Mouse (Mus musculus) midbrain, embryonic 12.5 days (tissue): Measurements from ENCODE around the gene Ppp2r1b. TPM values are rescaled to one million over a fixed set of nuclear protein-coding genes. Genes with fewer than 3 reads are reported as not detected.

Experiments
- ATAC-seq: fragments of 200-750 bp; cut with Nextera tagmentation; 2 replicates; pipeline ENCODE4 v1.8.0; 2017; ENCODE audit warnings: low read depth, moderate TSS enrichment, moderate library complexity; ENCODE audit not compliant: low FRiP score
- H3K27ac ChIP-seq: fragments of 300-500 bp; sonication (generic); replicated peaks from 2 replicates; pipeline ENCODE4 v1.5.1; 2016; ENCODE audit warnings: mild to moderate bottlenecking
- H3K27me3 ChIP-seq: fragments of 300-500 bp; sonication (generic); 2 replicates; pipeline ENCODE4 v1.6.1; 2016; ENCODE audit warnings: mild to moderate bottlenecking
- H3K36me3 ChIP-seq: fragments of 300-500 bp; sonication (generic); 2 replicates; pipeline ENCODE4 v1.6.1; 2016
- H3K4me1 ChIP-seq: fragments of 300-500 bp; sonication (generic); 2 replicates; pipeline ENCODE4 v1.6.1; 2016
- H3K4me2 ChIP-seq: fragments of 300-500 bp; sonication (generic); replicated peaks from 2 replicates; pipeline ENCODE4 v1.6.1; 2016; ENCODE audit warnings: mild to moderate bottlenecking, moderate library complexity
- H3K4me3 ChIP-seq: fragments of 300-500 bp; sonication (generic); 2 replicates; pipeline ENCODE4 v1.5.1; 2016; ENCODE audit warnings: mild to moderate bottlenecking
- H3K9ac ChIP-seq: fragments of 300-500 bp; sonication (generic); replicated peaks from 2 replicates; pipeline ENCODE4 v1.6.1; 2016; ENCODE audit warnings: mild to moderate bottlenecking, moderate library complexity
- H3K9me3 ChIP-seq: fragments of 300-500 bp; sonication (generic); 2 replicates; pipeline ENCODE4 v1.6.1; 2016; ENCODE audit warnings: mild to moderate bottlenecking
- WGBS: fragments of 180-500 bp; shearing (Covaris S2); methylation state at CpG from one replicate; pipeline ENCODE4 v1.1.7; 2016; 5-methylcytosine and 5-hydroxymethylcytosine counted together
- polyA plus RNA-seq: library from polyadenylated mRNA; unstranded; fragments of >200 nt; fragmentation: Nextera tagmentation; extraction: Ambion mirVana; gene quantifications from 2 replicates; pipeline ENCODE4 v1.2.1, GENCODE M21; 2016

Gene Ppp2r1b
- 90.9 and 93.6 TPM in 2 replicates for polyA plus RNA-seq

GRCm38 (mm10) chr9:50845081-50845480 is at the start of gene Ppp2r1b:
TSS of gene Ppp2r1b (plus strand) at chr9:50845301.
- Histone ChIP-seq H3K4me3 (no peak within 1 kb of the TSS), H3K27me3 (no peaks in the 10 kb centered on the region; the same call in 1 of the 2 replicates), H3K9me3 (no peaks in the 10 kb centered on the region), H3K4me2 (no peak within 1 kb of the TSS), H3K9ac (no peak within 1 kb of the TSS), H3K4me1 (no peaks in the 10 kb centered on the region), H3K27ac (no peak within 1 kb of the TSS), H3K36me3 (peaks cover 10% of the 10 kb centered on the region)
- ATAC-seq: no peak
- WGBS: 96% methylated on average over 3 of the region's 3 CpGs

GRCm38 (mm10) chr9:50796776-50797175 is 48.3 kb upstream of the Ppp2r1b start:
- H3K9ac ChIP-seq: no peak overlapping the region
- H3K4me2 ChIP-seq: no peak overlapping the region
- WGBS: 95% methylated on average over 8 of the region's 8 CpGs
- H3K4me3 ChIP-seq: no peak overlapping the region
- no peaks in the 10 kb centered on the region for H3K9me3 ChIP-seq
- no peaks in the 10 kb centered on the region for H3K4me1 ChIP-seq
- peaks cover 38% of the 10 kb centered on the region for H3K36me3 ChIP-seq
- H3K27ac ChIP-seq: no peak overlapping the region
- no peak for ATAC-seq
- H3K27me3 ChIP-seq: no peaks in the 10 kb centered on the region

GRCm38 (mm10) chr9:50797641-50798040 is 47.5 kb upstream of the Ppp2r1b start:
- 94% methylated on average over 7 of the region's 7 CpGs for WGBS
- no peak overlapping the region for H3K4me2 ChIP-seq
- no peaks in the 10 kb centered on the region for H3K9me3 ChIP-seq
- peaks cover 36% of the 10 kb centered on the region for H3K36me3 ChIP-seq
- H3K27ac ChIP-seq: no peak overlapping the region
- no peak overlapping the region for H3K9ac ChIP-seq
- no peak for ATAC-seq
- H3K4me3 ChIP-seq: no peak overlapping the region
- H3K27me3 ChIP-seq: no peaks in the 10 kb centered on the region
- H3K4me1 ChIP-seq: no peaks in the 10 kb centered on the region

- Histone ChIP-seq H3K9ac (no peak overlapping the region), H3K4me3 (no peak overlapping the region), H3K4me2 (no peak overlapping the region), H3K9me3 (no peaks in the 10 kb centered on the region), H3K27ac (no peak overlapping the region), H3K27me3 (no peaks in the 10 kb centered on the region), H3K36me3 (peaks cover 41% of the 10 kb centered on the region), H3K4me1 (no peaks in the 10 kb centered on the region)
- no peak for ATAC-seq
- 89% methylated on average over 5 of the region's 5 CpGs for WGBS
Measured at GRCm38 (mm10) chr9:50798368-50798767, 46.7 kb upstream of the Ppp2r1b start.

GRCm38 (mm10) chr9:50800985-50801384 is 44.1 kb upstream of the Ppp2r1b start:
- no peak overlapping the region for H3K9ac ChIP-seq
- 65% methylated on average over 2 of the region's 2 CpGs for WGBS
- H3K27me3 ChIP-seq: no peaks in the 10 kb centered on the region
- H3K4me3 ChIP-seq: no peak overlapping the region
- ATAC-seq: no peak
- H3K27ac ChIP-seq: no peak overlapping the region
- H3K4me1 ChIP-seq: no peaks in the 10 kb centered on the region
- no peak overlapping the region for H3K4me2 ChIP-seq
- H3K9me3 ChIP-seq: no peaks in the 10 kb centered on the region
- H3K36me3 ChIP-seq: peaks cover 48% of the 10 kb centered on the region

- H3K9me3 ChIP-seq: no peaks in the 10 kb centered on the region
- no peak for ATAC-seq
- 90% methylated on average over 7 of the region's 7 CpGs for WGBS
- H3K4me3 ChIP-seq: no peak overlapping the region
- H3K36me3 ChIP-seq: peaks cover 64% of the 10 kb centered on the region
- no peaks in the 10 kb centered on the region for H3K27me3 ChIP-seq
- no peaks in the 10 kb centered on the region for H3K4me1 ChIP-seq
- no peak overlapping the region for H3K4me2 ChIP-seq
- H3K27ac ChIP-seq: no peak overlapping the region
- H3K9ac ChIP-seq: no peak overlapping the region
Measured at GRCm38 (mm10) chr9:50803055-50803671, 41.9 kb upstream of the Ppp2r1b start.

- H3K9ac ChIP-seq: no peak overlapping the region
- H3K9me3 ChIP-seq: no peaks in the 10 kb centered on the region
- H3K36me3 ChIP-seq: peaks cover 74% of the 10 kb centered on the region
- no peak overlapping the region for H3K27ac ChIP-seq
- no peak overlapping the region for H3K4me3 ChIP-seq
- no peak overlapping the region for H3K4me2 ChIP-seq
- ATAC-seq: no peak
- WGBS: 91% methylated on average over 6 of the region's 6 CpGs
- H3K4me1 ChIP-seq: no peaks in the 10 kb centered on the region
- no peaks in the 10 kb centered on the region for H3K27me3 ChIP-seq
Measured at GRCm38 (mm10) chr9:50808471-50808870, 36.6 kb upstream of the Ppp2r1b start.

GRCm38 (mm10) chr9:50809146-50809545 is 36.0 kb upstream of the Ppp2r1b start:
- Histone ChIP-seq H3K27me3 (no peaks in the 10 kb centered on the region), H3K4me3 (no peak overlapping the region), H3K4me1 (no peaks in the 10 kb centered on the region), H3K27ac (no peak overlapping the region), H3K9ac (no peak overlapping the region), H3K36me3 (peaks cover 74% of the 10 kb centered on the region), H3K4me2 (no peak overlapping the region), H3K9me3 (no peaks in the 10 kb centered on the region)
- no peak for ATAC-seq
- WGBS: 93% methylated on average over 13 of the region's 13 CpGs

- no peak overlapping the region for H3K27ac ChIP-seq
- no peak overlapping the region for H3K9ac ChIP-seq
- no peak overlapping the region for H3K4me2 ChIP-seq
- no peaks in the 10 kb centered on the region for H3K27me3 ChIP-seq
- peaks cover 61% of the 10 kb centered on the region for H3K36me3 ChIP-seq
- H3K9me3 ChIP-seq: no peaks in the 10 kb centered on the region
- no peaks in the 10 kb centered on the region for H3K4me1 ChIP-seq
- ATAC-seq: no peak
- WGBS: 92% methylated on average over 7 of the region's 7 CpGs
- H3K4me3 ChIP-seq: no peak overlapping the region
Measured at GRCm38 (mm10) chr9:50811187-50811586, 33.9 kb upstream of the Ppp2r1b start.

- Histone ChIP-seq H3K27me3 (no peaks in the 10 kb centered on the region), H3K36me3 (peaks cover 61% of the 10 kb centered on the region), H3K4me3 (no peak overlapping the region), H3K9me3 (no peaks in the 10 kb centered on the region), H3K4me2 (no peak overlapping the region), H3K4me1 (no peaks in the 10 kb centered on the region), H3K27ac (no peak overlapping the region), H3K9ac (no peak overlapping the region)
- 90% methylated on average over 2 of the region's 2 CpGs for WGBS
- ATAC-seq: no peak
Measured at GRCm38 (mm10) chr9:50811746-50812145, 33.4 kb upstream of the Ppp2r1b start.

GRCm38 (mm10) chr9:50813796-50814195 is 31.3 kb upstream of the Ppp2r1b start:
- WGBS: 94% methylated on average over 5 of the region's 5 CpGs
- Histone ChIP-seq H3K36me3 (peaks cover 53% of the 10 kb centered on the region), H3K4me1 (no peaks in the 10 kb centered on the region), H3K27me3 (no peaks in the 10 kb centered on the region), H3K4me3 (no peak overlapping the region), H3K27ac (no peak overlapping the region), H3K9ac (no peak overlapping the region), H3K9me3 (no peaks in the 10 kb centered on the region), H3K4me2 (no peak overlapping the region)
- ATAC-seq: no peak

- Histone ChIP-seq H3K4me1 (no peaks in the 10 kb centered on the region), H3K36me3 (peaks cover 41% of the 10 kb centered on the region), H3K27ac (no peak overlapping the region), H3K27me3 (no peaks in the 10 kb centered on the region), H3K9ac (no peak overlapping the region), H3K4me2 (no peak overlapping the region), H3K9me3 (no peaks in the 10 kb centered on the region), H3K4me3 (no peak overlapping the region)
- 93% methylated on average over 4 of the region's 4 CpGs for WGBS
- ATAC-seq: no peak
Measured at GRCm38 (mm10) chr9:50815666-50816065, 29.4 kb upstream of the Ppp2r1b start.

GRCm38 (mm10) chr9:50816512-50816911 is 28.6 kb upstream of the Ppp2r1b start:
- no peak for ATAC-seq
- H3K36me3 ChIP-seq: peaks cover 43% of the 10 kb centered on the region
- WGBS: 100% methylated on average over 1 of the region's 1 CpGs

More at GRCm38 (mm10) chr9:50816512-50816911, 28.6 kb upstream of the Ppp2r1b start:
- Histone ChIP-seq H3K9ac (no peak overlapping the region), H3K27me3 (no peaks in the 10 kb centered on the region), H3K4me2 (no peak overlapping the region), H3K9me3 (no peaks in the 10 kb centered on the region), H3K4me1 (no peaks in the 10 kb centered on the region), H3K4me3 (no peak overlapping the region), H3K27ac (no peak overlapping the region)
